Mouse (Mus musculus) ES-Bruce4 (cell line): Measurements from ENCODE around the gene Armc9. TPM values are rescaled to one million over a fixed set of nuclear protein-coding genes. Genes with fewer than 3 reads are reported as not detected.

Source experiments
- H3K27ac ChIP-seq: 2 replicates; pipeline ENCODE4 v1.5.1; 2012; ENCODE audit warnings: low read length, inconsistent platforms; ENCODE audit not compliant: insufficient read depth
- H3K27me3 ChIP-seq: 2 replicates; pipeline ENCODE4 v1.6.1; 2012; ENCODE audit warnings: mild to moderate bottlenecking, low read length, inconsistent platforms; ENCODE audit not compliant: control insufficient read depth, poor library complexity, insufficient read depth, severe bottlenecking
- H3K36me3 ChIP-seq: 2 replicates; pipeline ENCODE4 v1.6.1; 2012; ENCODE audit warnings: inconsistent platforms, mild to moderate bottlenecking, low read length, moderate library complexity; ENCODE audit not compliant: control insufficient read depth, poor library complexity, insufficient read depth, severe bottlenecking
- H3K4me1 ChIP-seq: one replicate; pipeline ENCODE4 v1.8.1; 2011; ENCODE audit warnings: low read length; ENCODE audit not compliant: control insufficient read depth, insufficient read depth
- H3K4me3 ChIP-seq: 2 replicates; pipeline ENCODE4 v1.5.1; 2011; ENCODE audit warnings: low read depth, mild to moderate bottlenecking, low read length
- H3K9ac ChIP-seq: 2 replicates; pipeline ENCODE4 v1.6.1; 2012; ENCODE audit warnings: low read depth, mild to moderate bottlenecking, inconsistent platforms; ENCODE audit not compliant: poor library complexity, severe bottlenecking
- H3K9me3 ChIP-seq: replicated peaks from 2 replicates; pipeline ENCODE4 v1.6.1; 2012; ENCODE audit warnings: mild to moderate bottlenecking, low read length, inconsistent platforms; ENCODE audit not compliant: control insufficient read depth, poor library complexity, insufficient read depth, severe bottlenecking
- CTCF ChIP-seq: IDR thresholded peaks from one replicate; pipeline ENCODE4 v1.8.1; 2011; ENCODE audit warnings: low read depth, low read length
- EP300 ChIP-seq: IDR thresholded peaks from 2 replicates; pipeline ENCODE4 v1.6.1; 2011; ENCODE audit warnings: low read depth, low read length; ENCODE audit not compliant: insufficient read depth
- POLR2A ChIP-seq: IDR thresholded peaks from one replicate; pipeline ENCODE4 v1.8.1; 2011; ENCODE audit warnings: low read length; ENCODE audit not compliant: insufficient read depth
- polyA plus RNA-seq: library from polyadenylated mRNA; stranded (reverse); fragments of >200 nt; gene quantifications from 2 replicates; pipeline ENCODE4 v1.2.4, GENCODE M21; 2011; ENCODE audit warnings: low read depth; ENCODE audit not compliant: missing spikeins, insufficient read depth, insufficient read length

Gene Armc9
- polyA plus RNA-seq, 1 experiment, result 13.7 TPM

GRCm38 (mm10) chr1:86243490-86243889 lies 88.9 kb downstream of the Armc9 start:
- Histone ChIP-seq H3K9me3 (no peaks in the 10 kb centered on the region), H3K4me3 (no peak overlapping the region), H3K36me3 (no peaks in the 10 kb centered on the region), H3K4me1 (peaks cover 2% of the 10 kb centered on the region), H3K27me3 (no peaks in the 10 kb centered on the region), H3K27ac (no peak overlapping the region), H3K9ac (no peak overlapping the region)
- no peak for TF ChIP-seq CTCF
- no peak for TF ChIP-seq POLR2A
- TF ChIP-seq EP300, result no peak

GRCm38 (mm10) chr1:86245301-86246085 lies 90.9 kb downstream of the Armc9 start:
- no peaks in the 10 kb centered on the region for H3K4me1 ChIP-seq
- H3K9me3 ChIP-seq, result no peaks in the 10 kb centered on the region
- no peaks in the 10 kb centered on the region for H3K27me3 ChIP-seq
- no peak overlapping the region for H3K9ac ChIP-seq
- TF ChIP-seq EP300 (no peak), POLR2A (no peak), CTCF (no peak)
- no peaks in the 10 kb centered on the region for H3K36me3 ChIP-seq
- H3K27ac ChIP-seq, result no peak overlapping the region
- H3K4me3 ChIP-seq, result no peak overlapping the region

- no peak for TF ChIP-seq CTCF
- TF ChIP-seq POLR2A, result no peak
- no peak for TF ChIP-seq EP300
- Histone ChIP-seq H3K27me3 (no peaks in the 10 kb centered on the region), H3K36me3 (no peaks in the 10 kb centered on the region)
Observed at GRCm38 (mm10) chr1:86253410-86253809, 98.8 kb downstream of the Armc9 start.

GRCm38 (mm10) chr1:86256311-86256710 lies 101.7 kb downstream of the Armc9 start:
- no peaks in the 10 kb centered on the region for H3K27me3 ChIP-seq
- H3K4me3 ChIP-seq, result no peak overlapping the region
- no peaks in the 10 kb centered on the region for H3K9me3 ChIP-seq
- H3K4me1 ChIP-seq, result peaks cover 3% of the 10 kb centered on the region
- H3K9ac ChIP-seq, result no peak overlapping the region
- no peak overlapping the region for H3K27ac ChIP-seq
- TF ChIP-seq EP300, result no peak
- TF ChIP-seq POLR2A, result no peak
- no peak for TF ChIP-seq CTCF
- no peaks in the 10 kb centered on the region for H3K36me3 ChIP-seq

More at GRCm38 (mm10) chr1:86253410-86253809, 98.8 kb downstream of the Armc9 start:
- H3K4me1 ChIP-seq, result peaks cover 3% of the 10 kb centered on the region
- no peaks in the 10 kb centered on the region for H3K9me3 ChIP-seq
- no peak overlapping the region for H3K27ac ChIP-seq
- H3K9ac ChIP-seq, result no peak overlapping the region
- no peak overlapping the region for H3K4me3 ChIP-seq

GRCm38 (mm10) chr1:86257228-86257627 lies 102.6 kb downstream of the Armc9 start:
- Histone ChIP-seq H3K4me3 (no peak overlapping the region), H3K4me1 (peaks cover 3% of the 10 kb centered on the region), H3K36me3 (no peaks in the 10 kb centered on the region), H3K27ac (no peak overlapping the region), H3K9me3 (no peaks in the 10 kb centered on the region), H3K9ac (no peak overlapping the region), H3K27me3 (no peaks in the 10 kb centered on the region)
- TF ChIP-seq EP300 (no peak), CTCF (no peak), POLR2A (no peak)

- H3K27ac ChIP-seq, result no peak overlapping the region
- H3K9me3 ChIP-seq, result no peaks in the 10 kb centered on the region
- no peaks in the 10 kb centered on the region for H3K27me3 ChIP-seq
- no peaks in the 10 kb centered on the region for H3K36me3 ChIP-seq
- TF ChIP-seq CTCF (no peak), POLR2A (no peak), EP300 (no peak)
- no peak overlapping the region for H3K4me3 ChIP-seq
- no peak overlapping the region for H3K9ac ChIP-seq
- peaks cover 3% of the 10 kb centered on the region for H3K4me1 ChIP-seq
Observed at GRCm38 (mm10) chr1:86258171-86258824, 103.7 kb downstream of the Armc9 start.
